Mouse (Mus musculus): ENCODE results near the gene Cldn10. TPM values are rescaled to one million over a fixed set of nuclear protein-coding genes. Genes with fewer than 3 reads are reported as not detected.

The Cldn10 gene
- total and polyA plus RNA-seq, 3 experiments = 0.16 TPM; not detected in 2

DNA sequence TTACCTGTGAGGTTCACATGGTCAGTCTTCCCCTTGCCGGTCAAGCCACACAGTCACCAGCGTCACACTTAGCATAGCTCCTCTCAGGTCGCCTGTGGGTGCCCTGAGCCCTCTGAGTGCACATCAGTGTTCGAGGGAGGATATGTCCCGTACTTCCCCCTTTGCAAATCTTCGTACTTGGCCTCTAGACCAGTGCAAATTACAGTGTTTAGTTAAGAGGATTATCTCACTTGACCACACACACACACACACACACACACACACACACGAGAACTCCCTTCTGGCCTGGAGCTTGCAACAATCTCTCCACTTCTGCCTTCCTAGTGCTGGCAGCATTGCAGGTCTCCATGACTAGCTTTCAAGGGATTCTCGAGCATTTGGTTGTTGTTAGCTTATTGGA is 38.6 kb downstream of the Cldn10 start:
- Histone ChIP-seq H3K36me3 (replicated peaks) (no peaks in the 10 kb centered on the region), H3K4me1 (ENCODE audit: insufficient read depth, low read depth, low read length) (peaks cover 20% of the 10 kb centered on the region), H3K4me3 (ENCODE audit: low read depth, low read length) (no peak overlapping the region; the same call in 1 of the 2 replicates), H3K9me3 (replicated peaks) (no peaks in the 10 kb centered on the region), H3K27me3 (ENCODE audit: insufficient read depth, low read length) (peaks cover 52% of the 10 kb centered on the region)
- ATAC-seq (ENCODE audit: extremely low read depth, insufficient number of reproducible peaks, low FRiP score, poor library complexity, severe bottlenecking) (no peak), DNase-seq (ENCODE audit: low spot score) (no peak)
- TF ChIP-seq TAL1 (conservative IDR thresholded peaks at IDR 0.05; ENCODE audit: low read depth, low read length) (no peak), CTCF (IDR thresholded peaks at IDR 0.05; ENCODE audit: low read depth, low read length) (no peak), GATA2 (IDR thresholded peaks at IDR 0.05; ENCODE audit: borderline replicate concordance, low read depth, low read length) (no peak), GATA1 (IDR thresholded peaks at IDR 0.05; ENCODE audit: borderline replicate concordance, low read length) (no peak), POLR2AphosphoS5 (IDR thresholded peaks at IDR 0.05; ENCODE audit: insufficient replicate concordance, low read depth, low read length) (no peak)

- no peak for ATAC-seq (ENCODE audit: extremely low read depth, insufficient number of reproducible peaks, low FRiP score, poor library complexity, severe bottlenecking)
Observed at GRCm38 (mm10) chr14:118827283-118827904, 39.7 kb downstream of the Cldn10 start.

GRCm38 (mm10) chr14:118829331-118830095 is 41.8 kb downstream of the Cldn10 start:
- TF ChIP-seq POLR2AphosphoS5 (IDR thresholded peaks at IDR 0.05; ENCODE audit: insufficient replicate concordance, low read depth, low read length) (no peak), GATA1 (IDR thresholded peaks at IDR 0.05; ENCODE audit: borderline replicate concordance, low read length) (no peak), CTCF (IDR thresholded peaks at IDR 0.05; ENCODE audit: low read depth, low read length) (no peak), GATA2 (IDR thresholded peaks at IDR 0.05; ENCODE audit: borderline replicate concordance, low read depth, low read length) (no peak), TAL1 (conservative IDR thresholded peaks at IDR 0.05; ENCODE audit: low read depth, low read length) (no peak)
- H3K4me3 ChIP-seq (ENCODE audit: low read depth, low read length) = no peak overlapping the region
- no peaks in the 10 kb centered on the region for H3K9me3 ChIP-seq (replicated peaks)
- no peaks in the 10 kb centered on the region for H3K36me3 ChIP-seq (replicated peaks)
- ATAC-seq (ENCODE audit: extremely low read depth, insufficient number of reproducible peaks, low FRiP score, poor library complexity, severe bottlenecking) (no peak), DNase-seq (ENCODE audit: low spot score) (no peak)
- peaks cover 41% of the 10 kb centered on the region for H3K27me3 ChIP-seq (ENCODE audit: insufficient read depth, low read length)
- peaks cover 16% of the 10 kb centered on the region for H3K4me1 ChIP-seq (ENCODE audit: insufficient read depth, low read depth, low read length)

More at GRCm38 (mm10) chr14:118827283-118827904, 39.7 kb downstream of the Cldn10 start:
- H3K27me3 ChIP-seq (ENCODE audit: insufficient read depth, low read length) = peaks cover 48% of the 10 kb centered on the region
- DNase-seq (ENCODE audit: low spot score) = no peak
- H3K9me3 ChIP-seq (replicated peaks) = no peaks in the 10 kb centered on the region
- H3K4me1 ChIP-seq (ENCODE audit: insufficient read depth, low read depth, low read length) = peaks cover 19% of the 10 kb centered on the region
- H3K4me3 ChIP-seq (ENCODE audit: low read depth, low read length) = no peak overlapping the region
- no peaks in the 10 kb centered on the region for H3K36me3 ChIP-seq (replicated peaks)
- no peak for TF ChIP-seq POLR2AphosphoS5 (IDR thresholded peaks at IDR 0.05; ENCODE audit: insufficient replicate concordance, low read depth, low read length)
- TF ChIP-seq GATA1 (IDR thresholded peaks at IDR 0.05; ENCODE audit: borderline replicate concordance, low read length) = no peak
- TF ChIP-seq GATA2 (IDR thresholded peaks at IDR 0.05; ENCODE audit: borderline replicate concordance, low read depth, low read length) = no peak
- no peak for TF ChIP-seq CTCF (IDR thresholded peaks at IDR 0.05; ENCODE audit: low read depth, low read length)
- TF ChIP-seq TAL1 (conservative IDR thresholded peaks at IDR 0.05; ENCODE audit: low read depth, low read length) = no peak

- H3K27me3 ChIP-seq (ENCODE audit: insufficient read depth, low read length) = peaks cover 31% of the 10 kb centered on the region
- no peak for TF ChIP-seq CTCF (IDR thresholded peaks at IDR 0.05; ENCODE audit: low read depth, low read length)
- no peak for TF ChIP-seq POLR2AphosphoS5 (IDR thresholded peaks at IDR 0.05; ENCODE audit: insufficient replicate concordance, low read depth, low read length)
- no peak for TF ChIP-seq TAL1 (conservative IDR thresholded peaks at IDR 0.05; ENCODE audit: low read depth, low read length)
- no peak for TF ChIP-seq GATA1 (IDR thresholded peaks at IDR 0.05; ENCODE audit: borderline replicate concordance, low read length)
- TF ChIP-seq GATA2 (IDR thresholded peaks at IDR 0.05; ENCODE audit: borderline replicate concordance, low read depth, low read length) = no peak
- H3K36me3 ChIP-seq (replicated peaks) = no peaks in the 10 kb centered on the region
- DNase-seq (ENCODE audit: low spot score) (no peak), ATAC-seq (ENCODE audit: extremely low read depth, insufficient number of reproducible peaks, low FRiP score, poor library complexity, severe bottlenecking) (no peak)
- peaks cover 11% of the 10 kb centered on the region for H3K4me1 ChIP-seq (ENCODE audit: insufficient read depth, low read depth, low read length)
- H3K4me3 ChIP-seq (ENCODE audit: low read depth, low read length) = no peak overlapping the region
- no peaks in the 10 kb centered on the region for H3K9me3 ChIP-seq (replicated peaks)
Observed at GRCm38 (mm10) chr14:118831597-118831996, 43.9 kb downstream of the Cldn10 start.

- H3K27me3 ChIP-seq (ENCODE audit: insufficient read depth, low read length) = peaks cover 31% of the 10 kb centered on the region
- ATAC-seq (ENCODE audit: extremely low read depth, insufficient number of reproducible peaks, low FRiP score, poor library complexity, severe bottlenecking) = no peak
- DNase-seq (ENCODE audit: low spot score) = no peak
- no peaks in the 10 kb centered on the region for H3K9me3 ChIP-seq (replicated peaks)
- peaks cover 2% of the 10 kb centered on the region; the same call in 1 of the 2 replicates for H3K4me1 ChIP-seq (ENCODE audit: insufficient read depth, low read depth, low read length)
- TF ChIP-seq CTCF (IDR thresholded peaks at IDR 0.05; ENCODE audit: low read depth, low read length) (no peak), TAL1 (conservative IDR thresholded peaks at IDR 0.05; ENCODE audit: low read depth, low read length) (no peak), GATA2 (IDR thresholded peaks at IDR 0.05; ENCODE audit: borderline replicate concordance, low read depth, low read length) (no peak), GATA1 (IDR thresholded peaks at IDR 0.05; ENCODE audit: borderline replicate concordance, low read length) (no peak), POLR2AphosphoS5 (IDR thresholded peaks at IDR 0.05; ENCODE audit: insufficient replicate concordance, low read depth, low read length) (no peak)
- H3K36me3 ChIP-seq (replicated peaks) = no peaks in the 10 kb centered on the region
- H3K4me3 ChIP-seq (ENCODE audit: low read depth, low read length) = no peak overlapping the region
Observed at GRCm38 (mm10) chr14:118833241-118833640, 45.5 kb downstream of the Cldn10 start.

- no peaks in the 10 kb centered on the region for H3K36me3 ChIP-seq (replicated peaks)
- TF ChIP-seq POLR2AphosphoS5 (IDR thresholded peaks at IDR 0.05; ENCODE audit: insufficient replicate concordance, low read depth, low read length) (no peak), TAL1 (conservative IDR thresholded peaks at IDR 0.05; ENCODE audit: low read depth, low read length) (no peak), CTCF (IDR thresholded peaks at IDR 0.05; ENCODE audit: low read depth, low read length) (no peak), GATA1 (IDR thresholded peaks at IDR 0.05; ENCODE audit: borderline replicate concordance, low read length) (no peak)
- H3K27me3 ChIP-seq (ENCODE audit: insufficient read depth, low read length) = peaks cover 25% of the 10 kb centered on the region
- DNase-seq (ENCODE audit: low spot score) = no peak
- no peaks in the 10 kb centered on the region for H3K9me3 ChIP-seq (replicated peaks)
- H3K4me3 ChIP-seq (ENCODE audit: low read depth, low read length) = no peak overlapping the region
- no peak for ATAC-seq (ENCODE audit: extremely low read depth, insufficient number of reproducible peaks, low FRiP score, poor library complexity, severe bottlenecking)
- 0 out of 2 replicates have a peak, but pooled peaks cover 2% of the 10 kb centered on the region for H3K4me1 ChIP-seq (ENCODE audit: insufficient read depth, low read depth, low read length)
Observed at GRCm38 (mm10) chr14:118834313-118834712, 46.6 kb downstream of the Cldn10 start.
